Mouse (Mus musculus) mature B cell (primary cell): ENCODE measurements around the gene Zbtb7a.

Source experiments
- in situ Hi-C: fragments of 300-500 bp; cut with MboI; formaldehyde crosslinking; loops from 2 replicates; pipeline ENCODE4 v1.14.3; 2019

The Zbtb7a gene

DNA sequence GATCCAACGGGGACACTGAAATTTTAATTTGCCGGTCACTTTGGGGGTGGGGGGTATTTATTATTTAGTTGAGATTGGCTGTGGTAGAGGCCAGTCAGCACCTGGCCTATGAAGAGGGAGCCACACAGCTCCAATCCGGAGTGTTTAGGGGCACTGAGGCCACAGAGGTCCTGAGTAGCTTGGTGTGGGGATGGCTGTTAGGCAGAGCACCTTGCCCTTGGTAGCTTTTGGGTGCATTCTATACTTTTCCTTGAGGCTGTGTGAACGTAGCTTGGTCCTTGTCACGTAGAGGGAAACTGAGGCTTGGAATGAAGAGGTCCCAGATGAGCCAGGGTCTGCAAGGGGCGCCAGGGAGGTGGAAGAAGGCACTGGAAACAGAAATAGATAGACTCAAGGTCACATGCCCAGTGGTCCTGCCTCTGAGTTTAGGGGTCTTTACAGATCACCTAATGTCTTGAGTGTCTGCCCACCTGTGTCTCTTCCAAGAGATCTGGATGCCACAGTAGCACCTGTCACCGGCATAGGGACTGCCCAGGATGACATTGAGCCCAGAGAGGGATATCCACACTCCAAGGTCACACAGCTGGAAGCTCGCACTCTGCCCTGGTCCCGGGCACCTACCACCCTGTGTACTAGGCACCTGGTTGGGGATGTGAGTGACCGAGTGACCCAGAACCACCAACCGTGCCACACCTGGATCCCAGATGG, 4.0 kb downstream of the Zbtb7a start:
- in situ Hi-C loops = loop anchor here (5.0 kb wide), 1 partner anchor 33 kb away; no protein-coding TSS in a partner anchor

DNA sequence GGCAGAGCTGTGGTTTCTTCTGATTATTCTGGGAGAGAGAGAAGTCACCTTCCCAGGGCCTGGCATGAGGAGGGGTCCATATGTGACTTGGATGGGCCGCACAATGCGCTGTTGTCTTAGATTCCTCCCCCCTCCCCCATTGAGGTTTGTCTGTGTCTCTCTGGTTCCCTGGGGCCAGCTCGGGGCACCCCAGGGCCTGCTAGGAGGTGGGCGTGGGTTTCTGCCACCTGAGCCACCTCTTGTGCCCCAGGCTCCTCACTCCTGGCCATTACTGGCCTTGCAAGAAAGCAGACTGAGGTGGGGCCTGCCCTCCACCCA, 4.5 kb downstream of the Zbtb7a start:
- in situ Hi-C loops = loop anchor here (5.0 kb wide), 1 partner anchor 33 kb away; no protein-coding TSS in a partner anchor

DNA sequence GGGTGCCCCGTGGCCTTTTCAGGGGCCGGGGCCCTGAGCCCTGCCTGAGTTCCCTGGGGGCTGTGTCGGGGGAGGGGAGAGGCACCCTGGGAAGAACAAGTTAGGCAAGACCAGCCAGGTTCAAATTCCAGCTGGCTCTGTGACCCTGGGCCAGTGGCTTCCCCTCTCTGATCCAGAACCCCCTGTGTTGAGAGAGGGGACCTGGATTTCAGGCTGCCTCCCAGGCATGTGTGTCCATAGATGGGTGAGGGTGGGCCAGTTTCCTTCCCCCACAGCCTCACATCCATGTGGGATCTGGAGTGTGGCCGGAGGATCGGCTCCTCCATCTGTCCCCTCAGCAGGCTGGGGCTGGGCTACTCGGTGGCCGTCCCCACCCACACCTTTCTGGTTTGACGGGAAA, 5.0 kb downstream of the Zbtb7a start:
- in situ Hi-C loops = no loop called here

DNA sequence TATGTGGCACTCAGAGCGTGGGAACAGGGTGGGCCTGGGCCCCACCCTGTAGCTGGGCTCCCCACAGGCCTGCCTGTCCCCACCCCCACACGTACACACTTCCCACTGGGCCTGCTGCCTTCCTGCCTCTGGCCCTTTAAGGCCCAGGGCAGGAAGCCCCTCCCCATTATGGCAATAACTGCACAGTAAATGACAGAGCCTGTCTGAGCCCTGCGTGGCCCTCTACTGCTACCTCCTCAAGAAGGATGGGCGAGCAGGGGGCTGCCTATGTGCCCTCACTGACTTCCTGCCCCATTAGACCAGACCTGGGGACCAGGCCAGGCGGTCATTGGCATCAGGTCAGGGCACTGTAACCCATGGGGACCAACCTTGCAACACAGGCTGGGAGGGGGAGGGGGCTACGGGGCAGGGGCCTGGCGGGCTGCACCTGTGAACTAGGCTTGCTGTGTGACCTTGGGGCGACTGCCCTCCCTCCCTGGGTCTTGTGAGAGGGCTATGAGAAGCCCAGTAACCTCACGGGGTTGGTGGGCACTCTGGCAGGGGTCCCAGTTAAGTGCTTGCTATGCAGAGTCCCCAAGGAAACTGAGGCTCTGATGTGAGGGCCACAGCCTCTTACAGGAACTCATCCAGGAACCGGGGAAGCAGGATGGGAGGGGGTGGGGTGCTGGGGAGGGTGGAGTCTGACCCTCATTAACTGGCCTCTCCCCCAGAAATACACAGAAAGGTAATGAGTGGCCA, 5.9 kb downstream of the Zbtb7a start:
- in situ Hi-C loops = no loop called here

DNA sequence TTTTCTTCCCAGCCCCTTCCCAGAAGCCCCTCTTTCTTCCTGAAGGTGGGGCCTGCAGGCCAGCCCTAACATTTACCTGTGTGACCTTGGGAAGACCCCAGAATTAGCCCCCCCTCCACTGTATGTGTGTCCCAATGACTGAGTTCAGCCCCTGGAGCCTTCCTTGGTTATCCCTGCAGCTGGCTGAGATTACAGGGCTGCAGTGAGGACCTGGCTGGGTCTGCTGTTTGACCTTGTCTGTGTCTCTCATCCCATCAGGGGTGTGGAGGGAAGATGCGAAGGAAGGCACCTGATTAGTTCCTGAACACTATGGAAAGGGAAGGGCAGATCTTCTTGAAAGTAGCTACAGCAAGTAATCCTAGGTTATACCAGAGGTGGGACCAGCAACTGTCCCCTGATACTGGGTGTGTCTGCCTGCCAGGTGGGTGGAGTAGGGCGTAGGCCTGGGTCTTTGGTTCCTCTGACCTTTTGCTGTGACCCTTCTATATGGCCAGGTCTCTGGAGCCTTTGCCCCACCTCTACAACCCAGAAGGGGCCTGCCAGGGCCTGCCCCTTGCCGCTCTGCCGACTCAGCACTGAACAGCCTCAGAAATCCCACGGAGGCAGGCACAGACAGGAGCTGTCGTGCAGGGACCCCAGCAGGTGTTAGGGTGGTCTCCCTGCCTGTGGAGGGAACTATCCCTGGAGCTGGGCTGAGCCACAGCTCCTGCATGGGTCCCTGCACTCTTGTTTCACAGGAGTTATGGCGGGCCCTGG, 6.6 kb downstream of the Zbtb7a start:
- in situ Hi-C loops = no loop called here

DNA sequence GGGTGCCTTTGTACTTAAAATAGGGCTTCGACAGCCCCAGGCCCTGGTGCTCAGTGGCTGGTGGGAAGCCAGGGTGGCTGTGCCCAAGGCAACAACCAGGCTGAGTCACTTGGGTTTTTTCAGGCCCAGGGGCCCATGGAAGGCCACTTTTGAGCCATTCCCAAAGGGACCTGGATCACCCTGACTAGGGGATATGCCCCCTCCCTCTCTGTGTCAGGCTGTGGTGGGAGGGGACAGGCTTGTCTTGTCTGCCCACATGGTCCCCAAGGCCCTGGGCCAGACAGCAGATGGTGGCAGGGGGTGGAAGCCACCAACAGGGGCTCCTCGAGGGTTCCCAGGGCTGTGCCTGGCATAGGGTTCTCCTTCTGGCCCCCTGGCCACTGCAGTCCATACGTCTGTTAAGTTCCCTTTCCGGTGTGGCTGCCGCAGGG, 7.5 kb downstream of the Zbtb7a start:
- in situ Hi-C loops = no loop called here

DNA sequence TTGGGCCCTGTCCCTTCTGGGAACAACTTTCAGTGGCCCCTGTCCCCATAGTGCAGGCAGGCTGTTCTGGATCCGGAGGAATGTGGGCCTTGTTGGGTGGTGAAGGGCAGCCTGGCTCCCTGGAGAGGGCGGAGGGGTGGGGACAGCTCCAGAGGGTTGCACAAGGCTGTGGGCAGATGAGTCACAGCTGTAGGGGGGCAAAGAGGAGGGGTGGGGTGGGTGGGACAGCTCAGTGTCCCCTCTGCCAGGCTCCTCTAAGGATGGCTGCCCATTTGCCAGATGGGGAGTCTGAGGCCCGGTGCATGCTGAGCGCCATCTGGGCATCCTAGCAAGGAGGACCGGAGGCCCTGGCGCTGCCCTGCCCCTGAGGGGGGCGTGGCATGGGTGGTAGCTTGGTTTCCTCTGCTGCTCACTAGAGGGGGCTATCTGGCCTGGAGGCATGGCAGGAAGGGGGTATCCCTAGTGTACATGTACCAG, 8.2 kb downstream of the Zbtb7a start:
- in situ Hi-C loops = no loop called here

DNA sequence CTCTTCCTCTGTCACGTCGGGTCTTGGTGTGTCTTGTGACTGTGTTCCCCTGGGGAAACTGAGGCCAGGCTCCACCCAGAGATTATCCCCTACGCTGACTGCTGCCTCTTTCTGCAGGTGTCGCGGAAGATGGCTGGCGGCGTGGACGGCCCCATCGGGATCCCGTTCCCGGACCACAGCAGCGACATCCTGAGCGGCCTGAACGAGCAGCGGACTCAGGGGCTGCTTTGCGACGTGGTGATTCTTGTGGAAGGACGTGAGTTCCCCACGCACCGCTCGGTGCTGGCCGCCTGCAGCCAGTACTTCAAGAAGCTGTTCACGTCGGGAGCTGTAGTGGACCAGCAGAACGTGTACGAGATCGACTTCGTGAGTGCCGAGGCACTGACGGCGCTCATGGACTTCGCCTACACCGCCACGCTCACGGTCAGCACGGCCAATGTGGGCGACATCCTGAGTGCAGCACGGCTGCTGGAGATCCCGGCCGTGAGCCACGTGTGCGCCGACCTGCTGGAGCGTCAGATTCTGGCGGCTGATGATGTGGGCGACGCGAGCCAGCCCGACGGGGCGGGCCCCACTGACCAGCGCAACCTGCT, 8.9 kb downstream of the Zbtb7a start:
- in situ Hi-C loops = no loop called here

DNA sequence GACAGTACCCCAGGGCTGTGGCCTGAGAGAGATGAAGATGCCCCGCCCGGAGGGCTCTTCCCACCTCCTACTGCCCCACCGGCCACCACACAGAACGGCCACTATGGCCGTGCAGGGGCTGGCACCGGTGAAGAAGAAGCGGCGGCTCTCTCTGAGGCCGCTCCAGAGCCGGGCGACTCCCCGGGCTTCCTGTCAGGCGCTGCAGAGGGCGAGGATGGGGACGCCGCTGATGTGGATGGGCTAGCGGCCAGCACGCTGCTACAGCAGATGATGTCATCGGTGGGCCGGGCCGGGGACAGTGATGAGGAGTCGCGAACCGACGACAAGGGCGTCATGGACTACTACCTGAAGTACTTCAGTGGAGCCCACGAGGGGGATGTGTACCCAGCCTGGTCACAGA, 9.6 kb downstream of the Zbtb7a start:
- in situ Hi-C loops = no loop called here

DNA sequence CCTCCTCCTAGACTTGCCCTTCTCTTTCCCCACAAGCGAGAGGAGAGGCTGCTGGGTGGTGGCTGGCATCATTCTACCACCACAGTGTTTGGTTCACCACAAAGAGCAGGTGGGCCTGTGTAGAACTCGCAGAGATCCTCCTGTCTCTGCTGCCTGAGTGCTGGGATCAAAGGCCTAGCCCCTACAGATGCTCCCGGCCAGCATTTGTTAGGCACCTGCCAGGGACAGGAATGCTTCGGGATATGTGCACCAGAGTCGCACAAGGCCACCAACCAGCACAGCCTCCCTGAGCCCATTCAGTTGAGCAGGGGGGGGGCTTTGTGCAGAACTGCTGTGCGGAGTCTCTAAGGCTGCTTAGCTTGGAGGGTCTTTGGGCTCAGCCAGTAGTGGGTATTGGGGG, 10.3 kb downstream of the Zbtb7a start:
- in situ Hi-C loops = no loop called here

DNA sequence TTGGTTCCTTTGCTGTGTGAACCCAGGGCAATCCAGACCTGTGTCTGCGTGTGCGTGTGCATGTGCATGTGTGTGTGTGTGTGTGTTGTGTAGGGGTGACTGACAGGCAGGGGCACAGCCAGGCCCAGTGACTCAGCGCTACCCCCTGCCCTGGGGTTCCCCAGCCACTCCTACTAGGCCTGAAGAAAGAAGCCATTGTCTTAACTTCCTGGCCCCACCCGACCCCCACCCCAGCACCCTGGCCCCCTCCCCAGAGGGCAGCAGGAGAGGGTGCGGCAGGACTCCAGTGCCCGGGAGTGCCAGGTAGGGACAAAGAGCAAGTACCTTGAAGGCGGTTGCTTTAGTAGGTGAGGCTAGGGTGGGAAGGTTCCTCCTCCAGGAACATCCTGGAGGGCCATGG, 10.8 kb downstream of the Zbtb7a start:
- in situ Hi-C loops = no loop called here

DNA sequence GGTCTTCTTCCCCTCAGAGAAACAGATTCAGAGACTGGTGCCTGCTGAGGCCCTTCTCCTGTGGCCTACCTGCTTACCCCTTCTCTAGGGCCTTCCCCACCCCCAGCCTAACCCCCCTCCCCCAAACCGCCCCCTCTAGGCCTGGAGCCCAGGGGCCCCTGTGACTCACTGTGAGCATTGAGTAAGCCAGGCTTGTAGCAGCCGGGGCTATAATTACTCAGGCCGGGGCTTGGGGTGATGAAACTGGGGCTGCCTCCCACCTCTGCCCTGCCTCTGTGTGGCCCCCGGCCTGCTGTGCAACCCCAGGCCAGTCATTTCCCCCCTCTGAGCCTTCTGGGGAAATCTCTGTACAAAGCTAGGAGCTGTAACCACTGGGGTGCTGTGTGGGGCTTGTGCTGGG, 11.3 kb downstream of the Zbtb7a start:
- in situ Hi-C loops = no loop called here

DNA sequence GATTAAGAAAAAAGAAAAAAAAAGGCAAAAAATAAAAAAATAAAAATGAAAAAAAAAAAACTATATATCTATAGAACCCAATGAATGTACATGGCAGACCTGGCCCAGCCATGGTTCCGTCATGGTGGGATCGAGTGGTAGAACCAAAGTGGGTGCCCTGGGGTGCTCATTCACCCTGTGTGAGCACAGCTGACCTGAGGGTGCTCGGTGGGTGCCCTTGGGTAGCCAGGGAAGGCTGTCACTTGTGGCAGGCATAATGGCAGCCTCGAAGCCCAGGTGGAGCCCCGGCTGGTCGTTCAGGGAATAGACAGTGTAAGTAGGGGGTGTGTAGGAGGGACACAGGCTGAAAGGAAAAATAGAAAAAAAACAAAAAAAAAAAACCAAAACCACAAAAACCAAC, 16.2 kb downstream of the Zbtb7a start:
- in situ Hi-C loops = no loop called here

DNA sequence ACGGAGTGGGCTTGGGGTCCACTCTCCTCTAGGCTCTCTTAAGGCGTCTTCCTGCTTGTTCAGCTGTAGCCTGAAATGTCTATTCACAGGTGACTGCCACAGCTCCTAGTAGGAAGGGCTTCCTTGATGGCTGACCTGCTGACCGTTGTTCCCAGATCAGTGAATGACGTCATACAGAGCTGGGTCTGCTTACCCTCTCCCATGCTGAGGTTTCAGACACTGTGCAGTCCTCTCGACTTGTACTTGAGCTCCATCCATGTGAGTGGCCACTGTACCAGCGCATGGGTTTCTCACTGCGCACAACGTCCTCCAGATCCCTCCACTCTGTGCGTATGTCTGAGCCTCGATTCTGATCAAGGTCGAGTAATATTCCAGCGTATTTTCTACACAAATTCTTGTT, 17.6 kb downstream of the Zbtb7a start:
- in situ Hi-C loops = no loop called here

DNA sequence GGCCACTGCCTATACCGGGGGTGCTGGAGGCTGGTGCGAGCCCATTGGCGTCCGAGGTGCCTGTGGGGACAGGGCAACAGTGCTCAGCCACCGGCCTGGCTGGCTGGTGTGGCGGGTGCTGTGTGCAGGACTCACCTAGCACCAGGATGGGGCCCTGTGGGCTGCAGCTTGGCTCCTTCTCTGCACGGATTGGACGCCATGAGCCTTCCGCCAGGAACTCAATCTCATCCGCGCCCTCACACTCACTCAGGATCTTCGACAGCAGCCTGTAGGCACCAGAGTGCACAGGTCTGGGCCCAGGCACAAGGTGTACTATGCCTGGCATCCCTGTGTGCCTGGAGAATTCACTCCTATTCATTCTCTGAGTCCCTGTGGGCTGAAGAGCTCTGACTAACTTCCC, 19.3 kb downstream of the Zbtb7a start:
- in situ Hi-C loops = no loop called here

DNA sequence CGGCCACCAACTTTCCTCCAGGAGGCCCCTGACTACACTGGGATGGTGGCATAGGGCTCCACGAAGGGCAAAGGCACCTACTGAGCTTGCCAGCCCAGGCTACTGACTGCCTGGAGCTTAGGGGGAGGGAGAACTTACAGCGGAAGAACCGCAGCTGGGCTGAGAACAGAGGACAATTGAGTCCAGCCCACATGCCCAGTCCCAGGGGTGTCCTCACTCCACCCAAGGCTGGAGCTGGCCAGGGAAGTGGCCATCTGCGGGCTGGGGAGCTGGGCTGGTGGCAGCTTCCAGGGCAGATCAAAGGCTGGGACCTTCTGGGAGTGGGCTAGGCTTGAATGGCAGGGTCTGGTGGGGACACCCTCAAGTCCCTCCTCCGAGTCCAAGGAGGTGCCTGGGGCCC, 19.7 kb downstream of the Zbtb7a start:
- in situ Hi-C loops = no loop called here

DNA sequence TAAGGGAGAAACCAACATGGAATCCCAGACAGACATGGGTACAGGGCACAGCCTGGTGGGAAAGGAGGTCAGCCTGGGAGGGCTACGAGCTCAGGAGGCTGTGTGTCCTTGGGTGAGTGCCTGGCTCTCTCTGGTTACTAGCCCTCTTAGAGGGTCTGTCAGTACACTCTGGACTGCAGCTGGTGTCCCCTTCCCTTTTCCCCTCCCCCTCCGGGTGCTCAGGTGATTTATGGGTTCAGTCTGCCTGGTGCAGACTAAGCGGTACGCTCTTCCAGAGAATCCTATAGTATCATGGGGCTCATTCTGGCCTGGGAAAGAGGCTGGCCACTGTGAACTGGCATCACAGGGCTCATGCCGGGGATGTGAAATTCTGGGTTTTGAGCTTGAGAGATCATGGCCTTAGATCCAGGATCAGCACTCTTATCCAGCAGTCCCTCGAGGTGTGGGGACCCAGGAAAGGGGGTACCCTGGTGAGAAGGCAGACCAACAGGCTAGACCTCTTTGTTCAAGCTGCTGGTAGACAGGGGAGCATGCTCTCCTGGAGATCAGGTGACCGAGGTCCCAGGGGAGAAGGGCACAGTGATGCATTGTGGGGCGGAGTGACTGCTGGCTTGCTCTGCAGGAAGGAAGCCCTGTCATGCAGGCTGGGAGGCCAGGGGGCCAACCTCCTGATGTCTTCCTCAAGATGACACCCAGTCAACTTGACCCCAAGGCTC, 26.7 kb downstream of the Zbtb7a start:
- in situ Hi-C loops = no loop called here

DNA sequence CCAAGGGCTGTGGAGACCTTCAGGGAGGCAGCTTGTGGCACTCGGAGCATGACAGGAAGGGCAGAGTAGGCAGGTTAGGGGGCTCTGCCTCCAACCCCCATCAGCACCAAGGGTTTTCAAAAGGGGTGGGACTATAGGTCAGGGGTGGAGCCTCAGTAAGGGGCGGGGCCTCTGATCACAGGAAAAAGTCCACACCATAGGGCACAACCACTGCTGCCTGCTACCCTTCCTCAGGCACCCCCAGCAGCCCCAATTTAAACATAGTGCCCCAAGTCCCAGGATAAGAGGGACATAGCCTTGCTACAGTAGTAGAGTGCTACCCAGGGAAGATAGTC, 27.3 kb downstream of the Zbtb7a start:
- in situ Hi-C loops = no loop called here

DNA sequence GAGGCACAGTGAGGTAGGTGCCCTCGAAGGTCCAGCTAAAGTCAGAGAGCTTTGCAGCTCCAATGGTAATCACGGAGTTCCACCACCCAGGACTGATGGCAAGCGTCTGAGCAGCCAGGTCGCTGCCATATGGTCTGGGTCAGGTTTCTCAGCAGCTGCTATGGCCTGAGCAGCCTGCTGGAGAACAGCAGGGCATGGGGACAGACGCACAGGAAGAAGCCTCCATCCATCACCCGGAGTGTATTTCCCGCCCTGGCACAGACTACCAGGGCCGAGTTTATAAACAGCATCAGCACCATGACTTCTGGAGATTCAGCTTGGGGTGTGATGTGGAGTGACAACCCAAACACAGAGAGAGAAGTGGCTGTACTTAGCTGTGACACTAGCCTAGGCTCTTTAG, 30.1 kb downstream of the Zbtb7a start:
- in situ Hi-C loops = no loop called here

DNA sequence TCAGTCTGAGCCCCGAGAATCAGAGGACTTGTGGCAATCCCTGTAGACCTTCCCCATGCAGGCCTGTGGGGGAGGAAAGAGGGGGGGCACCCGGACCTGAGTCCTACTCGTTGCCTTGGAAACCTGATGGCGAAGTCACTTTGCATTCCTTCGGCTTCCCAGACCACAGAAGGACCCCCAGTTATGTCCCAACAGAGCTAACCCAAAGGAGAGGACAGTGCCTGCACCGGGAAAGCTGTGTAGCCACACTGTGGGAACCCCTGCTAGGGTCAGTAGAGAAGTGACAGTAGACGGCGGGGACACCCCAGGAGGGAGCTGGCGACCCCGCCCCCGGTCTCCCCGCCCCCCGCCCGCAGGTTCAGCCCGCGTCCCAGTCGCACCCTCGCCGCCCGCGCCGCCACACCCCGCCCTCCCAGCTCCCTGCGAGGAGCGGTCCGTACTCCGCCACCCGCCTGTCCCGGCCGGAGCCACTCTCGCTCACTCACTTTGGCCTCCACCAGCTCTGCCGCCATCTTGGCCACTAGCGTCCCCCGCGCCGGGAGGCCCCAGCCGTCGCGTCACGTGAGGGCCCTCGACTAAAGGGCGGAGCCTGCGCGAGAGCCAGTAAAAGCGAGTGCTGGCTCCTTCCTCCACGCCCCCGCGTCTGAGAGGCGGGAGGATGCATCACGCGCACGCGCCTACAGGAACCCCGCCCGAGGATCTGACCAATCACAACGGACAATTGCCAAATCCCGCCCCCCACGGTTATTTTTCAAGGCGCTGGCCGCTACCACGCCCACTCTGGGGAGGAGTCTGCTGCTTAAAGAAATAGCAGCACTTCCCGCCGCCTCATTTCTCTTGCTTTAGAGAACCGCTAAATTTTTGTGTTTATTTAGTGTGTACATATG, 32.4 kb downstream of the Zbtb7a start, which contains the start of gene Pias4:
Pias4 (minus strand) TSS at position 724 of the 887 bp plus-strand sequence.
- in situ Hi-C loops = no loop called here

DNA sequence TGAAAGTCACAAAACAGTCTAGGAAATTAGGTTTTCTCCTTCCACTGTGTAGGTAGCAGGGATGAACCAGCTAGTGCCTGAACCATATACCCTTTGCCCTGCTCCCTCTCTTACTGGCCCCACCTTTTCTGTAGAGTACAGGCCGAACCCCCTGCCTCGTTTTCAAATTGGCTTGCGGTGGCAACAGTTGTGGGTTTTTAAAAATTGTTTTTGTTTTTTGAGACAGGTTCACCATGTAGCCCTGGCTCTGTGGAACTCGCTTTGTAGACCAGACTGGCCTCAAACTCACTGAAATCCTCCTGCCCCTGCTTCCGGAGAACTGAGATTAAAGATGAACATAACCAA, 33.0 kb downstream of the Zbtb7a start:
- in situ Hi-C loops = no loop called here
